9 mouse cellular contexts compared by ENCODE assay signal in genomic region chr7:16366133-16366646, GRCm38 (mm10). TPM values are rescaled to one million over a fixed set of nuclear protein-coding genes. Genes with fewer than 3 reads are reported as not detected.
A peak's percentile ranks its signal among the peaks of the same experiment; 100 is the strongest.
DNase-seq lines count a peak whose midpoint lies in the region; ATAC-seq and TF ChIP-seq lines count a peak whose summit lies in the region.
"Had no signal": no experiment of that assay in that cellular context is flagged by ENCODE, and none has a peak within 500 bp of the region (broad histone marks: within the 10 kb centered on the region; RNA-seq: fewer than 3 reads in every experiment).

No protein-coding gene starts in this region.

- H3K4me3 ChIP-seq in heart, embryonic 13.5 days: no peak overlapping the region
- H3K4me3 ChIP-seq in ES-Bruce4 (ENCODE audit: low read depth, low read length): no peak overlapping the region

- 70% methylated on average over 10 of the region's 10 CpGs for WGBS in heart, embryonic 13.5 days

- no peak for DNase-seq in heart, adult 9 months (ENCODE audit: low spot score in 2 of 2)
- peak; percentile 26 for DNase-seq in brain, adult 2 months (ENCODE audit: low read depth, low spot score)
- DNase-seq in retina, embryonic 14.5 days (ENCODE audit: low spot score): no peak
- DNase-seq in left cerebral cortex, adult 8-10 months (ENCODE audit: low spot score in 2 of 2): no peak
- DNase-seq: left cerebral cortex, postnatal 4 days had no signal

- no peak overlapping the region for H3K4me2 ChIP-seq in heart, embryonic 13.5 days

- no peaks in the 10 kb centered on the region for H3K9me3 ChIP-seq in heart, embryonic 13.5 days
- no peaks in the 10 kb centered on the region for H3K9me3 ChIP-seq in ES-Bruce4 (replicated peaks; ENCODE audit: control insufficient read depth, insufficient read depth, low read length, poor library complexity, severe bottlenecking)

- peak overlapping the region; percentile 56; the same call in 1 of the 2 replicates for H3K27ac ChIP-seq in heart, embryonic 13.5 days (replicated peaks)
- H3K27ac ChIP-seq in ES-Bruce4 (ENCODE audit: insufficient read depth, low read length): peak overlapping the region; percentile 79

- TF ChIP-seq EP300 in ES-Bruce4 (IDR thresholded peaks at IDR 0.05; ENCODE audit: insufficient read depth, low read depth, low read length): no peak

- TF ChIP-seq CTCF in ES-Bruce4 (IDR thresholded peaks at IDR 0.05; ENCODE audit: low read depth, low read length): no peak

- TF ChIP-seq POLR2A in ES-Bruce4 (IDR thresholded peaks at IDR 0.05; ENCODE audit: insufficient read depth, low read length): no peak

- H3K9ac ChIP-seq in heart, embryonic 13.5 days: peak overlapping the region; percentile 30; the same call in 1 of the 2 replicates
- no peak overlapping the region for H3K9ac ChIP-seq in ES-Bruce4 (ENCODE audit: low read depth, poor library complexity, severe bottlenecking)

- H3K4me1 ChIP-seq in heart, embryonic 13.5 days: peaks cover 29% of the 10 kb centered on the region
- H3K4me1 ChIP-seq in ES-Bruce4 (ENCODE audit: control insufficient read depth, insufficient read depth, low read length): peaks cover 2% of the 10 kb centered on the region

- peaks cover 99% of the 10 kb centered on the region for H3K36me3 ChIP-seq in heart, embryonic 13.5 days
- H3K36me3 ChIP-seq in ES-Bruce4 (ENCODE audit: control insufficient read depth, insufficient read depth, low read length, poor library complexity, severe bottlenecking): peaks cover 89% of the 10 kb centered on the region

- no peaks in the 10 kb centered on the region for H3K27me3 ChIP-seq in heart, embryonic 13.5 days (replicated peaks)
- H3K27me3 ChIP-seq in ES-Bruce4 (ENCODE audit: control insufficient read depth, insufficient read depth, low read length, poor library complexity, severe bottlenecking): no peaks in the 10 kb centered on the region

- no peak for ATAC-seq in heart, embryonic 13.5 days (ENCODE audit: extremely low read depth, insufficient number of reproducible peaks, low FRiP score, low TSS enrichment)
- peak; percentile 57 for ATAC-seq in monocyte, adult 5-6 weeks (replicated peaks; ENCODE audit: insufficient number of reproducible peaks, low FRiP score, low TSS enrichment, poor library complexity, severe bottlenecking)
- ATAC-seq in activated CD4-positive, CD25-positive, alpha-beta regulatory T cell, adult 4 months: no peak

RNA-seq across cellular contexts. Expression of gene Sae1, which starts 21.4 kb away (rescaled TPM):
- polyA plus RNA-seq in heart, embryonic 13.5 days (2015; fragmentation: Nextera tagmentation; extraction: Ambion mirVana): 210 and 223 TPM in 2 replicates
- 256 and 263 TPM in 2 replicates for polyA plus RNA-seq in ES-Bruce4 (2011; ENCODE audit: insufficient read depth, insufficient read length, low read depth, missing spikeins)
- total RNA-seq in monocyte, adult 5-6 weeks (2017): 108 to 150 TPM (median 134 TPM) in 3 replicates
- polyA plus RNA-seq in activated CD4-positive, CD25-positive, alpha-beta regulatory T cell, adult 4 months (2017; shearing (Covaris generic)): 100 to 1,000 TPM in 1 of 2 experiments, 10 to 100 TPM in 1; 75.9 to 106 TPM
- 100 to 1,000 TPM in 3 of 4 experiments, 10 to 100 TPM in 1; 92.2 to 108 (median 105) TPM for total RNA-seq in left cerebral cortex, adult 8-10 months (2022)

RNA-seq across cellular contexts. Expression of gene Zc3h4, which starts 34.5 kb away (rescaled TPM):
- polyA plus RNA-seq in heart, embryonic 13.5 days (2015; fragmentation: Nextera tagmentation; extraction: Ambion mirVana): 8.2 and 8.7 TPM in 2 replicates
- 48.3 and 51.2 TPM in 2 replicates for polyA plus RNA-seq in ES-Bruce4 (2011; ENCODE audit: insufficient read depth, insufficient read length, low read depth, missing spikeins)
- 20.4 to 63.1 TPM (median 27.4 TPM) in 3 replicates for total RNA-seq in monocyte, adult 5-6 weeks (2017)
- 10 to 100 TPM; 14.0 to 16.1 TPM for polyA plus RNA-seq in activated CD4-positive, CD25-positive, alpha-beta regulatory T cell, adult 4 months (2017; shearing (Covaris generic))
- 10 to 100 TPM; 48.3 to 56.6 (median 52.4) TPM for total RNA-seq in left cerebral cortex, adult 8-10 months (2022)

RNA-seq across cellular contexts. Expression of gene Bbc3, which starts 58.0 kb away (rescaled TPM):
- 8.2 and 8.8 TPM in 2 replicates for polyA plus RNA-seq in heart, embryonic 13.5 days (2015; fragmentation: Nextera tagmentation; extraction: Ambion mirVana)
- 38.5 and 38.7 TPM in 2 replicates for polyA plus RNA-seq in ES-Bruce4 (2011; ENCODE audit: insufficient read depth, insufficient read length, low read depth, missing spikeins)
- 26.4 to 30.9 TPM (median 30.1 TPM) in 3 replicates for total RNA-seq in monocyte, adult 5-6 weeks (2017)
- polyA plus RNA-seq in activated CD4-positive, CD25-positive, alpha-beta regulatory T cell, adult 4 months (2017; shearing (Covaris generic)): 1 to 10 TPM in 1 of 2 experiments, under 1 TPM in 1; 0.43 to 1.5 TPM
- total RNA-seq in left cerebral cortex, adult 8-10 months (2022): 10 to 100 TPM in 3 of 4 experiments, 1 to 10 TPM in 1; 9.2 to 15.8 (median 12.0) TPM
